Mouse (Mus musculus) A20 (cell line): ENCODE data around the gene Nsl1.

Experiments used
- DNase-seq: peaks from one replicate; pipeline ENCODE4 v3.0.0-alpha.2; 2011; ENCODE audit warnings: low read depth, low spot score

Nsl1 gene

GRCm38 (mm10) chr1:191054870-191055532 lies 7.8 kb upstream of the Nsl1 start:
- DNase-seq: no peak

- DNase-seq: no peak
Observed at GRCm38 (mm10) chr1:191055533-191055873, 7.3 kb upstream of the Nsl1 start.

GRCm38 (mm10) chr1:191057461-191057860 lies 5.4 kb upstream of the Nsl1 start:
- DNase-seq: no peak

GRCm38 (mm10) chr1:191062241-191062780 lies 501 bp upstream of the Nsl1 start:
- no peak for DNase-seq

DNA sequence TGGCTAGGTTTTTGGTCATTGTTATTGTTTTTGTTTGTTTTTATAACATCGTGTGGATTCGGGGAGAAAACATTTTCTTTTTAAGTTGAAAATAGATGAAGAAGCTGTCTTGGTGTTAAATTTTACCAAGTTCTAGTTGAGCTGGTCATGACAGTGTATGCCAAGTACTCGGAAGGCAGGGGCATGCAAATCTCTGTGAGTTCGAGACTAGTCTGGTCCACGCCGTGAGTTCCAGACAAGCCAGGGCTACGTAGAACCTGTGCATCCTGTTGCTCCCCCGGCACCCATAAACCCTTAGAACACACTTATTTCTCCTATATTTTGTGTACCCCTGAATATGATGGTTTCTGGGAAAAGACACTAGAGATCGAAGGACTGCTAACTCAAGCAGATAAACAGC lies 888 bp downstream of the Nsl1 start:
- DNase-seq: peak; percentile 26

- no peak for DNase-seq
Observed at GRCm38 (mm10) chr1:191064535-191064934, 1.7 kb downstream of the Nsl1 start.

DNA sequence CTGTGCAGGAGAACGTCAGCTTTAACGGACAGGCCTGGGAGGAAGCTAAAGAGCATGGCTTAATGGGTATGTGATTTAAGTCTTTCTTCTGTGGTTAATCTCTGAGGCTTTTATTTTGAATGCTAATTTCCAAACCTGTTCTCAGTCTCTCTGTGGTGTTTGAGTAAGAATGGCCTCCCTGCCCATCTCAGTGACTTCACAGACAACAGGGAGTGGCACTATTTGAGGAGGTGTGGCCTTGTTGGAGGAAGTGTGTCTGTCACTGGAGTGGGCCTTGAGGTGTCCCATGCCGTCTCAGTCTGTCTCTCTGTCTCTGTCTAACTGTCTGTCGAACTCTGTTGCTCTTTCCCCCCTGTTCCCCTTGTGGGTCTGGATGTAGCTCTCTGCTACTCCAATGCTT lies 2.4 kb downstream of the Nsl1 start:
- no peak for DNase-seq

- no peak for DNase-seq
Observed at GRCm38 (mm10) chr1:191068377-191068776, 5.6 kb downstream of the Nsl1 start.

DNA sequence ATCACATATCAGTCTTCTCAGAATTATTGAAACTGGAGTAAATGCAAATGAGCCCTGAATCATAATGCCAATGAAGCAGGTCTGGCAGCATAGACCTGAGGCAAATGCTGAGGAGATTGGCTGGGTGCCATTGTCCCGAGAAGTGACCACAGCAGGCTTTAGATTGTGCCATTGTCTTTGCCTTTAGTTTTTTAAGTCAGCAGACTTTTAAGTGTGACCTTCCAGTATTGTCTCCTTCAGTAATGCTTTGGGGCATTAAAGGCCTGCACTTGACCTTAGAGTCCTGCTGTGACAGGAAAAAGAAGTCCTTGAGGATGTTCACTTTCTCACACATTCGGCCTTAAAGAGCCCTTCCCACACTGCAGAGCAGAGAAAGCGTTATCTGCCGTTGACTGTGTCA lies 7.4 kb downstream of the Nsl1 start:
- no peak for DNase-seq

DNA sequence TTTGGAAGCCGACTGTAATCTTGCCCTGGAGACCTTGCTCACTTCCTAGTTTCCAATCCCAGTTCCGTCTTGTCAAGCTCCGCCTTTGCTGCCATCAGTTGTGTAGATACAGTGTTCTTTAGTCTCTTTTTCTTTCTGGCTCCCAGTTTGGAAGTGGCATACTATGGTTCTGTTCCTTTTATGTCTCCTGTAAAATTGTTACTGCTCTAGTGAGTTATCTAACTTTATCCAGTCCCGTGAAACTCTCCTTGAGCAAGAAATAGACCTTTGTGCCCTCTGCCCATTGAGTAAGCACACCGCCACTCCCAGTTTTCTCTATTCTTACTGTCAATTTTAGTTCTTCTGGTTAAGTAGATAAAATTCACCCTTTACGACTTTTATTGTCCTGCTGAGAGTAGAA lies 8.8 kb downstream of the Nsl1 start:
- DNase-seq: no peak

DNA sequence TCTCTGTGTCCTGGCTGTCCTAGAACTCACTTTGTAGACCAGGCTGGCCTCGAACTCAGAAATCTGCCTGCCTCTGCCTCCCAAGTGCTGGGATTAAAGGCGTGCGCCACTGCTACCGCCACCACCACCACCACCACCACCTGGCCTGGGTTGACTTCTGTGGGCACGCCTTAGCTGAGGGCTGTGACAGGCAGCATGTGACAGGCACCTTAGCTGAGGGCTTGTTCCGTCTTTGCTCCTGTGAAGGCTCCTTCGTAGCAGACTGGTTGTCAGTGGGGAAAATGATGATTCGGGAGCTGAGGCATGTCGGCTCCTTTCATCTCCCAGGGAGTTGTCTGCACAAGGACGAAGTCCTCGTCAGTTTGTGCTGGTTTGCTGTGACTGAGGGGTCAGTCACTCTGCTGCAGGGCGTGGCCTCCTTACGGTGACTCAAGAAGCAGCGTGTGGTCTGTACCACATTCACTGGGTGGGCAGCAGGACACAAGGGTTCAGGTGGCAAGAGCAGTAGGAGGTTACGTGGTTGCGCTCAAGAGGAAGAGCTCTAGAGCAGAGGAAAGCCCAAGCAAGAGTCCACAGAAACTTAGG lies 9.6 kb downstream of the Nsl1 start:
- DNase-seq: no peak

DNA sequence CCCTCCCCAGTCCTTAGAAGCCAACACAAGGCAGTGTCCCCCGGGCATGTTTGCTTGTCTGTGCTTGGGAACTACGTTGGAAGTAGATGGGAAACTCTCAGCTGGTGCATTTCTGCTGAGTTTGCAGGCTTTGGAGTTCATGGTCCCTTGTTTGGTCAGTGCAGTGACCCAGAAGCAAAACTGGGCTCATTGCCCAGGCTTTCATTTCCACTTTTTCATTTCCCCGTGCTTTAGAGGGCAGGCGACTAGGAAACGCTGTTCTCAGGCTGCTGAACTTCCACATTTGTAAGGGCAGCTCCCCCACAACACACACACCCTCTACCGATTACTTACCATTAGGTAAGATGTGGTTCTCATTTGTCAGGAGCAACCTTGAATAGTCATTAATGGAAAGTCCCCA lies 10.2 kb downstream of the Nsl1 start:
- peak; percentile 77 for DNase-seq

DNA sequence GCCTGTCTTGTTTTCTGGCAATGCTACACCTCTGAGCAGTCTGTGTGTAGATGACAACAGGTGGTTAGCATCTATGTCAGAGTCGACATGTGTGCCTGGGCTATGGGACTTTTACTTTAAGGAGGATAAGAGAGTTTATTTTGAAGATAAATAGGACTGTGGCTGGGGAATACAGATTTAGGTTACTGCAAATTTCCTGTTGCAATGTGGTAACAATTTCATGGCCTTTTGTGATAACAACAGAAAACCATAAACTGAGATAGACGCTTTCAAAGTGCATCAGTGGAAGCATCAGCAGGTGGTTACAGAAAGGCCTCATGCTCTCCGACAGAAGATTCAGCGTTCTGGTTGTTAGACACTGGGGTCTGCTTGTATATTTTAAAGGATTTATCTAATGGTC lies 10.7 kb downstream of the Nsl1 start:
- DNase-seq: no peak

DNA sequence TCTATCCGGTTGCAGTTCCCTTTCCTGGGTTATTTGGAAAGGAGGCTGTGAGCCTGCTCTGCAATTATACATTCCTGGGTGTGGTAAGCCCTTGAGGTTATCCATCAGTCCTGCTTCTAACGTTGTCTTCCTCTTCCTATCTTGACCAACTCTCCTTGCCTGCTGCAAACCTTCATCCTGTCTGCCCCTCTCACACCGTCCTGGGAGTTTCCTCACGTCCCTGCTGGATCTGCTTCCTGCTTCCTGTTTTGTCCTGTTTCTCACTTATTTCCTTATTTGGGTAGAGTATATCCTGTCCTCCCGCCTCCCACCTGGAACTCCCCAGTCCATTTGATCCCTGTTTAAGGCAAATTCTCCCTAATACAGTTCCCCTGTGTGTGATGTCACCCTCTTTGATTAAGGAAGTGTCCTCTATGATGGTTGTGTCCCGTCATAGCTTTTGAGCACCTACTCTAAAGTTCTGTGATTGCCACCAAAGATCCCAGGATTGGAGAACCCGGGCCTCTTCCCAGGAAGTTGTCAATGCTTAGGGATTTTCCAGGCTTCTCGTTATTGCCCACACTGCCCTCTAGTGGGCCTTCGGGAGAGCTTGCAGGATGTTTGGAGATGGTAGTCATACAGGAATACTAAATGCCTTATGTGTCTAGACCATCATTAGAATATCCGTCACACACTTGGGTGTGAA lies 12.5 kb downstream of the Nsl1 start:
- no peak for DNase-seq

DNA sequence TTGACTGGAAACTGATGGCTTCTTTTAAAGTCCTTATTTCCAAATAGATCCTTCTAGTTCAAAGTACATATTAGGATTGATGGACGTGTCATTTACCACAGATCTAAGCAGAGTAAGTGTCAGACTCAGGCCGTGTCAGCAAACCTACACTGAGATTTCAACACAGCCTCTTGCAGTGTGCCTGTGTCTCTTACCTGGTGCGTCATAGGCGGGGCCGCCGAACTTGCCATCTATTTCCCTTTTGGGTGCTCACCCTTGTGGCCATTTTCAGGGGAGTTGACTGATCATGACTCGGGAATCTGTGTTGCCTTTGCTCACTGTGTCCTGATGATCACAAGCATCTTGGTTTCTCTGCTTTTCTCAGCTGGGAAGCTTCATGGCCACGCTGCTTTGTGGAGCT lies 20.4 kb downstream of the Nsl1 start:
- no peak for DNase-seq

GRCm38 (mm10) chr1:191084951-191085559 lies 22.2 kb downstream of the Nsl1 start:
- DNase-seq: peak; percentile 41

- DNase-seq: no peak
Observed at GRCm38 (mm10) chr1:191085597-191085996, 22.8 kb downstream of the Nsl1 start.

- DNase-seq: no peak
Observed at GRCm38 (mm10) chr1:191086304-191086878, 23.6 kb downstream of the Nsl1 start.

DNA sequence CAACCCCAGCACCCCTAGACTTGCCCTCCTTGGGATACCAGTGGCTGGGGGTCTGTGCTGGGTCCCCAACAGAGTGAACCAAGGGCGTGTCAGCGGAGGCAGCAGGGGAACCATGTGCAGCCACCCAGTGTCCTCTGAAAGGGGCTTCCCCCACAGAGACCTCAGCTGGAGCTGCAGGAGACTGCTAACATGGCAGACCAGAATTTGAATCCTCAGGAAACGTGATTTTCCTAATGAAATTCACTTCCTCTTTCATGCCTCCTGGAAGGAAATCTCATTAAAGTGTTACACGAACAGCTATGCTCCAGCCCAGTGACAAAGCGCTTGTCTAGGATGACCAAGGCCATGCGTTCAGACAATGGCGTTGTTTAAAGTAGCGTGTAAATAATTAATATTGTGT lies 24.1 kb downstream of the Nsl1 start:
- DNase-seq: no peak

- no peak for DNase-seq
Observed at GRCm38 (mm10) chr1:191087955-191088354, 25.1 kb downstream of the Nsl1 start.

DNA sequence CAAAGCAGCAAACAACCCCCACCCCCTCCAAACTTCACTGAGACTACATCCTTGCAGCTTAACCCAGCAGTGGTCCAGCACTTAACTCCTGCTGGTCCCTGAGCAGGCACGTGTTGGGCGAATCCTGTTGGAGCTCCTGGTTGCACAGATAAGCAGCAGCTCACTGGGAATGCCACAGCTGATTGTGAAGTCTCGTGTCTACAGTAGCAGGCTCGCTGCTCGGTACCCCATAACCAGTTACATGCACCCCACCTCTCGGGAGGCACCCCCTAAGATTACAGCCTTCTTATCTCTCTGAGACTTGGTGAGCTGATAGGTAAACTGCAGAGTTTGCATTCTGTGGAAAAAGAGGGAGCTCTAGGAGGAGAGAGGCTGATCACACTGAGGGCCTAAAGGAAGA lies 26.5 kb downstream of the Nsl1 start:
- DNase-seq: no peak

GRCm38 (mm10) chr1:191092050-191092449 lies 29.2 kb downstream of the Nsl1 start:
- no peak for DNase-seq
